Mouse (Mus musculus): ENCODE measurements at regions not wholly inside any gene's neighbourhood (a gene's known extent, or its start where the extent isn't known, plus 50 kb on each side); places are given as distances from the start of the nearest gene placed in this dataset.

- no peak for TF ChIP-seq GATA1 (IDR thresholded peaks at IDR 0.05; ENCODE audit: low read length)
- no peak for TF ChIP-seq TAL1 (IDR thresholded peaks at IDR 0.05; ENCODE audit: low read length)
These were observed 139.9 kb downstream of the Gm11011 start for GRCm38 (mm10) chr2:169447495-169448280.

Measured in erythroblast, embryonic 14.5 days (primary cell).